Mouse (Mus musculus) megakaryocyte progenitor cell, adult 5-6 weeks (primary cell): ENCODE measurements around the gene Spic. TPM values are rescaled to one million over a fixed set of nuclear protein-coding genes. Genes with fewer than 3 reads are reported as not detected.
A peak's percentile ranks its signal among the peaks of the same experiment; 100 is the strongest.
"Not testable (repeated sequence)": the region's sequence is repeated elsewhere in the genome, so short reads cannot be mapped to it uniquely, and the experiment has no call there.

Experiments used
- ATAC-seq: replicated peaks from 2 replicates; pipeline ENCODE4 v1.8.0; 2016; ENCODE audit warnings: mild to moderate bottlenecking, moderate TSS enrichment, inconsistent platforms; ENCODE audit not compliant: poor library complexity
- total RNA-seq, 2 experiments: library from RNA; stranded (forward) in 1 of 2; stranded (reverse) in 1 of 2; fragments of 157-497, 149-512 nt in 1 of 2; fragments of 200-1000 nt in 1 of 2; gene quantifications; 2 replicates each; pipeline versions ENCODE4 v1.2.3 to v1.2.4; 2015 to 2017

Spic gene
- total RNA-seq (2015) = 0.39 and 0.42 TPM in 2 replicates
- 0.07 and 0.62 TPM in 2 replicates for total RNA-seq (2017)

- no peak for ATAC-seq
Observed at GRCm38 (mm10) chr10:88684925-88685324, at the start of gene Spic. Spic (minus strand) TSS chr10:88685015.

GRCm38 (mm10) chr10:88732309-88732622, 47.5 kb upstream of the Spic start:
- ATAC-seq = peak; percentile 35

- peak; percentile 10; the same call in 1 of the 2 replicates for ATAC-seq
Observed at GRCm38 (mm10) chr10:88731496-88732308, 46.9 kb upstream of the Spic start.

- peak; percentile 85 for ATAC-seq
Observed at GRCm38 (mm10) chr10:88730571-88731495, 46.0 kb upstream of the Spic start, which contains the start of gene Arl1. Arl1 (plus strand) TSS chr10:88730858.

GRCm38 (mm10) chr10:88728166-88728565, 43.4 kb upstream of the Spic start:
- no peak for ATAC-seq

- ATAC-seq = peak; percentile 42
Observed at GRCm38 (mm10) chr10:88727128-88727527, 42.3 kb upstream of the Spic start.

GRCm38 (mm10) chr10:88725343-88725742, 40.5 kb upstream of the Spic start:
- ATAC-seq = peak; percentile 86

- ATAC-seq = no peak
Observed at GRCm38 (mm10) chr10:88719618-88720017, 34.8 kb upstream of the Spic start.

GRCm38 (mm10) chr10:88717756-88718025, 32.9 kb upstream of the Spic start:
- ATAC-seq = no peak

GRCm38 (mm10) chr10:88716986-88717755, 32.4 kb upstream of the Spic start:
- ATAC-seq = no peak

- ATAC-seq = no peak
Observed at GRCm38 (mm10) chr10:88715621-88716020, 30.8 kb upstream of the Spic start.

- peak; percentile 52 for ATAC-seq
Observed at GRCm38 (mm10) chr10:88714744-88715143, 29.9 kb upstream of the Spic start.

- peak; percentile 76 for ATAC-seq
Observed at GRCm38 (mm10) chr10:88712359-88712758, 27.5 kb upstream of the Spic start.

GRCm38 (mm10) chr10:88708671-88709523, 24.1 kb upstream of the Spic start:
- peak; percentile 79 for ATAC-seq

GRCm38 (mm10) chr10:88700938-88701337, 16.1 kb upstream of the Spic start:
- no peak for ATAC-seq

GRCm38 (mm10) chr10:88682904-88683563, 1.8 kb downstream of the Spic start:
- ATAC-seq = peak; percentile 34

GRCm38 (mm10) chr10:88672825-88673224, 12.0 kb downstream of the Spic start:
- ATAC-seq = no peak

- no peak for ATAC-seq
Observed at GRCm38 (mm10) chr10:88672123-88672522, 12.7 kb downstream of the Spic start.

- ATAC-seq = peak; percentile 66
Observed at GRCm38 (mm10) chr10:88669719-88670118, 15.1 kb downstream of the Spic start.

GRCm38 (mm10) chr10:88663856-88664255, 21.0 kb downstream of the Spic start:
- not testable (repeated sequence) for ATAC-seq
